Comparison of ENCODE assay signal across 22 mouse cellular contexts in the genomic region with DNA sequence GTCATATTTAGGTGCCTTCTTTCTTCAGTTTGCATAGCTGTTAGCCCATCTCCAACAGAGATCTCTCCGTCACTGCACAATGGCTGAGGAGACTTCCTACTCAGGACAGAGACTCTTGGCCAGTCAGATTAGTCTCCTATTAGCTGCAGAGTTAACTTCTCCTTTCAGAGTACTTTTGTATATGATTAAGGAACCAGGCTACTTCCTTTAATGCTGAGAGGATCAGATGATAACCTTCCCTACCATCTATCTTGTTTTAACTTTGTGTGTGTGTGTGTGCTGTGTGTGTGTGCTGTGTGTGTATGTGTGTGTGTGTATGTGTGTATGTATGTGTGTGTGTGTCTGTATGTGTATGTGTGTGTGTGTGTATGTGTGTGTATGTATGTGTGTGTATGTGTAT. TPM values are rescaled to one million over a fixed set of nuclear protein-coding genes. Genes with fewer than 3 reads are reported as not detected.
DNase-seq lines count a peak whose midpoint lies in the region; ATAC-seq and TF ChIP-seq lines count a peak whose summit lies in the region.
"Had no signal": no experiment of that assay in that cellular context is flagged by ENCODE, and none has a peak within 500 bp of the region (broad histone marks: within the 10 kb centered on the region; RNA-seq: fewer than 3 reads in every experiment).

No protein-coding gene starts in this region.

- 75% methylated on average over 1 of the region's 1 CpGs for WGBS in lung, postnatal 0 days

- TF ChIP-seq CTCF in lung, postnatal 0 days (IDR thresholded peaks at IDR 0.05) = no peak

- H3K27ac ChIP-seq in lung, postnatal 0 days (ENCODE audit: low read length) = no peak overlapping the region
- H3K27ac ChIP-seq: embryonic facial prominence, embryonic 10.5 days; forebrain, embryonic 13.5 days; heart, adult 2 months; heart, embryonic 15.5 days; hindbrain, embryonic 13.5 days; hindbrain, postnatal 0 days had no signal

- H3K4me1 ChIP-seq in lung, postnatal 0 days (ENCODE audit: insufficient read depth, low read depth, low read length) = no peaks in the 10 kb centered on the region
- H3K4me1 ChIP-seq: embryonic facial prominence, embryonic 10.5 days; forebrain, embryonic 13.5 days; heart, embryonic 15.5 days; hindbrain, embryonic 13.5 days had no signal

- no peaks in the 10 kb centered on the region for H3K36me3 ChIP-seq in lung, postnatal 0 days (ENCODE audit: insufficient read depth, low read length)
- H3K36me3 ChIP-seq: embryonic facial prominence, embryonic 10.5 days; heart, embryonic 15.5 days; hindbrain, embryonic 13.5 days had no signal

- no peak for ATAC-seq in lung, postnatal 0 days
- peak; percentile 88 for ATAC-seq in granulocyte monocyte progenitor cell, adult 5-6 weeks (replicated peaks; ENCODE audit: poor library complexity, severe bottlenecking)
- peak; percentile 72 for ATAC-seq in neutrophil, adult 5-6 weeks (ENCODE audit: extremely low read depth, insufficient number of reproducible peaks, low FRiP score, poor library complexity, severe bottlenecking)
- ATAC-seq: forebrain, embryonic 13.5 days; hindbrain, postnatal 0 days had no signal

- DNase-seq in lung, postnatal 0 days (ENCODE audit: low spot score) = peak; percentile 15
- DNase-seq in lung, postnatal 36 days = no peak
- no peak for DNase-seq in ovary, adult 18-20 months (ENCODE audit: low spot score)
- DNase-seq in layer of hippocampus, postnatal 10 days (ENCODE audit: low spot score in 2 of 2) = no peak
- no peak for DNase-seq in thymus, postnatal 36 days
- DNase-seq: adrenal gland, adult 8-10 months; adrenal gland, postnatal 36 days; cerebellum, adult 11-12 months; cerebellum, adult 9-10 months; cerebellum, postnatal 36 days; heart, adult 2 months; heart, postnatal 14 days had no signal

- no peak overlapping the region for H3K4me2 ChIP-seq in lung, postnatal 0 days (replicated peaks; ENCODE audit: low read depth, low read length)
- H3K4me2 ChIP-seq: forebrain, embryonic 13.5 days; heart, embryonic 11.5 days; heart, embryonic 15.5 days; hindbrain, embryonic 13.5 days had no signal

- no peaks in the 10 kb centered on the region for H3K9me3 ChIP-seq in lung, postnatal 0 days (ENCODE audit: low read length)
- H3K9me3 ChIP-seq: embryonic facial prominence, embryonic 10.5 days; forebrain, embryonic 13.5 days; heart, embryonic 15.5 days; hindbrain, embryonic 13.5 days had no signal

- no peak overlapping the region for H3K9ac ChIP-seq in lung, postnatal 0 days (replicated peaks; ENCODE audit: low read depth)
- H3K9ac ChIP-seq: forebrain, embryonic 13.5 days; heart, embryonic 15.5 days; hindbrain, embryonic 13.5 days had no signal

- H3K4me3 ChIP-seq in lung, postnatal 0 days (ENCODE audit: low read depth, low read length) = no peak overlapping the region
- H3K4me3 ChIP-seq: embryonic facial prominence, embryonic 10.5 days; forebrain, embryonic 13.5 days; heart, adult 2 months; heart, embryonic 15.5 days; hindbrain, embryonic 13.5 days had no signal

- TF ChIP-seq EP300 in lung, postnatal 0 days (IDR thresholded peaks at IDR 0.05) = no peak

- H3K27me3 ChIP-seq in lung, postnatal 0 days (replicated peaks; ENCODE audit: insufficient read depth, low read length) = no peaks in the 10 kb centered on the region
- H3K27me3 ChIP-seq: CH12.LX had no signal

RNA-seq across cellular contexts. Expression of a gene that starts 5.3 kb away (rescaled TPM):
- polyA plus RNA-seq in lung, postnatal 0 days (2015; fragmentation: Nextera tagmentation; extraction: Ambion mirVana) = 2.0 and 2.2 TPM in 2 replicates
- total RNA-seq in granulocyte monocyte progenitor cell, adult 5-6 weeks (2014; fragmentation: Nextera tagmentation) = 0.19 TPM in 1 of 2 replicates, not detected in the other
- 1.2 and 2.2 TPM in 2 replicates for total RNA-seq in granulocyte monocyte progenitor cell, adult 5-6 weeks (2017)
- 49.8 and 51.6 TPM in 2 replicates for total RNA-seq in neutrophil, adult 5-6 weeks (2017)
- 1 to 10 TPM; 3.1 to 3.7 TPM for total RNA-seq in layer of hippocampus, postnatal 10 days (2021)

RNA-seq across cellular contexts. Expression of a gene that starts 10.1 kb away (rescaled TPM):
- polyA plus RNA-seq in lung, postnatal 0 days (2015; fragmentation: Nextera tagmentation; extraction: Ambion mirVana) = 4.2 and 4.3 TPM in 2 replicates
- total RNA-seq in granulocyte monocyte progenitor cell, adult 5-6 weeks (2014; fragmentation: Nextera tagmentation) = not detected in 2 replicates
- total RNA-seq in granulocyte monocyte progenitor cell, adult 5-6 weeks (2017) = not detected in 2 replicates
- 0.23 and 0.49 TPM in 2 replicates for total RNA-seq in neutrophil, adult 5-6 weeks (2017)
- 1 to 10 TPM in 1 of 2 experiments, under 1 TPM in 1; 0.39 to 1.1 TPM for total RNA-seq in layer of hippocampus, postnatal 10 days (2021)
- polyA plus RNA-seq: forebrain, embryonic 13.5 days had no signal

RNA-seq across cellular contexts. Expression of a gene that starts 29.3 kb away (rescaled TPM):
- 2.1 and 3.3 TPM in 2 replicates for polyA plus RNA-seq in lung, postnatal 0 days (2015; fragmentation: Nextera tagmentation; extraction: Ambion mirVana)
- 0.51 TPM in 1 of 2 replicates, not detected in the other for total RNA-seq in granulocyte monocyte progenitor cell, adult 5-6 weeks (2014; fragmentation: Nextera tagmentation)
- total RNA-seq in granulocyte monocyte progenitor cell, adult 5-6 weeks (2017) = 2.4 and 3.4 TPM in 2 replicates
- total RNA-seq in neutrophil, adult 5-6 weeks (2017) = 282 and 323 TPM in 2 replicates
- not detected for total RNA-seq in layer of hippocampus, postnatal 10 days (2021)
- total RNA-seq: hindbrain, postnatal 0 days had no signal
- polyA plus RNA-seq: forebrain, embryonic 13.5 days had no signal

RNA-seq across cellular contexts. Expression of a gene that starts 40.3 kb away (rescaled TPM):
- 0.18 and 0.27 TPM in 2 replicates for polyA plus RNA-seq in lung, postnatal 0 days (2015; fragmentation: Nextera tagmentation; extraction: Ambion mirVana)
- total RNA-seq in granulocyte monocyte progenitor cell, adult 5-6 weeks (2014; fragmentation: Nextera tagmentation) = not detected in 2 replicates
- not detected in 2 replicates for total RNA-seq in granulocyte monocyte progenitor cell, adult 5-6 weeks (2017)
- 14.1 and 18.3 TPM in 2 replicates for total RNA-seq in neutrophil, adult 5-6 weeks (2017)
- total RNA-seq in layer of hippocampus, postnatal 10 days (2021) = not detected
- total RNA-seq: CH12.LX; gastrocnemius, adult 8-10 months; hindbrain, postnatal 0 days had no signal
- polyA plus RNA-seq: embryonic facial prominence, embryonic 10.5 days; forebrain, embryonic 13.5 days; heart, embryonic 11.5 days; hindbrain, embryonic 13.5 days had no signal

Comparison
In these comparisons a context has a peak if more than half of its experiments do, and no peak if none do; other contexts are left out.
1. RNA of a gene that starts 5.3 kb away (total RNA-seq): 49.8 to 51.6 TPM in neutrophil, adult 5-6 weeks; 3.1 to 3.7 TPM in layer of hippocampus, postnatal 10 days and 0.19 to 2.2 TPM in granulocyte monocyte progenitor cell, adult 5-6 weeks; every median in the first group is over 10 times any median in the second.
2. RNA of a gene that starts 29.3 kb away (total RNA-seq): 282 to 323 TPM in neutrophil, adult 5-6 weeks; 0.51 to 3.4 TPM in granulocyte monocyte progenitor cell, adult 5-6 weeks and not detected in layer of hippocampus, postnatal 10 days; every median in the first group is over 10 times any median in the second.